Mouse (Mus musculus) right cerebral cortex, postnatal 25 days (tissue): ENCODE data around the gene Vmn1r185.
"Not testable (repeated sequence)": the region's sequence is repeated elsewhere in the genome, so short reads cannot be mapped to it uniquely, and the experiment has no call there.

Experiments used
- DNase-seq: peaks from one replicate; pipeline ENCODE4 v3.0.0; 2022

The Vmn1r185 gene

DNA sequence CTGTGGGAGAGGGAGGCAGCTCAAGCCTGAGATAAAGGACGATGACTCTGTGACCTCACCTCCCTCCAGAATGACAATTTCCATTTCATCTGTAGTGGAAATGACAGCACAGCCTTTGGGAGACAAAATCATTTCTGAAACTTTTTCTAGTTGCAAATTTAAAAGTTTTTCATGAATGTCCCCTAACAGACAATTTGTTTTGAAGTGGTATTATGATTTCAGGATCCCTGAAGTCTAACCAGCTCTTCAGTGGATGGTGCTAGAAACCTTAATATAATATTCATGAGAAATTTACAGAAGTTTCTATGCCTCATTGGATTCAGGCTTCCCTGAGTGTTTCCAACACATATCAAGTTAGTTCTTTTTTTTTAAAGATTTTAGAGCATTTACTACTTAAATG lies at the start of gene Vmn1r185:
TSS of gene Vmn1r185 (minus strand) at position 101 of the 400 bp plus-strand sequence.
- not testable (repeated sequence) for DNase-seq

GRCm38 (mm10) chr7:26667466-26667865 lies 49.2 kb upstream of the Vmn1r185 start:
- not testable (repeated sequence) for DNase-seq

DNA sequence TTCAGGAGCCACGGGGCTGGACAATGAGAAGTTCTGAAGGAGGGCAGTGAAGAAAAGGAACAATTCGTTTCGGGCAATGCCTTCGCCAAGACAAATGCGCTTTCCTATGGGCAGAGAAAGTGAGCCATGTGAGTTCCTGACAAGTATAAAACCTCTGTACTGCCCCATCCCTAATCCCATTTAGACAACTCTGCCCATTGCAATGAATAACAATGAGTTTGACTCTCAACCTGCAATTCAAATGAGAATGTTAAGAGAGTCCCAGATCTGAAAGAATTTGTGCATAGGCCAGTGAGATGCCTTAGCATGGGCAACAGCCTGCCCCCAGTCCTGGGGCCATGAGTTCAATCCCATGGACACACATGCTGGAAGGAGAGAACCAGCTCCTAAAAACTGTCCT lies 47.7 kb upstream of the Vmn1r185 start:
- DNase-seq, result no peak

DNA sequence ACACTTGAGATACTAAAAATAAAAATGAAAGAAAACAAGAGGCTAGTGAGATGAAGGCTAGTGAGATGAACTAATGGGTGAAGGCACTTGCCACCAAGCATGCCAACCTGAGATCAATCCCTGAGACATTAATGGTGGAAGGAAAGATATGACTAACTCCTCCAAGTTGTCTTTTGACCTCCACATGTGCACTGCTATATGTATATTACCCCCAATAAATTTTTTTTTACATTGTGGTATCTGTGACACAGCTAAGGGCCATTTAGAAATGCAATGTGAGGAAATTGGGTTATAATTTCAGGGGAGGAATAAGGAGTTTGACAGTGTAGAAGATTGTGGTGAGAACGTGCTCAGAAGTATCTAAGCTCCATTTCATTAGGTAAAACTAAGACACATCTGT lies 28.5 kb downstream of the Vmn1r185 start:
- DNase-seq, result no peak

DNA sequence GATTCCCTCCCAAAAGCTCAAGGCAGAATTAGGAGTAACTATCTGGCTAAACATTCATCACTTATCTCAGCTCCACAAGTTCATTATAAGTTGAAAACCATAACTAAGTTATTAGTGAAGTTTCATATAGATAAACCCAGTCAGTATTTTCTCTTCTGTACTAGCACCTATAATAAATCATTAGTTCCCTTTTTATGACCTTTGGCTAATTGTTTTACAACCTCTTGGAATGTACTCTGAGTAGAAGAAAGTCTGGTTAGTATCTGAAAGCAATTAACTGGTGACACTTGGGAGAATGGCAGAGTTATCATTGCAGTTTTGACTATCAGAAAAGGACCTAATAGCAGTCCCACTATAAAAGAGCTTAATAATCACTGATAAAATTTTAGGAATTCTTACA lies 29.2 kb downstream of the Vmn1r185 start:
- no peak for DNase-seq
